Mouse (Mus musculus): ENCODE results near the gene Gm10220. TPM values are rescaled to one million over a fixed set of nuclear protein-coding genes. Genes with fewer than 3 reads are reported as not detected.

Gene Gm10220
- polyA plus RNA-seq, 1 experiment, result not detected

- TF ChIP-seq CTCF (IDR thresholded peaks at IDR 0.05; ENCODE audit: control insufficient read depth, insufficient read depth, low read length), result no peak
- TF ChIP-seq POLR2A (IDR thresholded peaks at IDR 0.05; ENCODE audit: borderline replicate concordance, control insufficient read depth, low read depth, low read length), result no peak
- H3K4me3 ChIP-seq (replicated peaks; ENCODE audit: control insufficient read depth, low read depth, low read length), result no peak overlapping the region
- WGBS, result 84% methylated on average over 24 of the region's 24 CpGs
- H3K4me1 ChIP-seq (ENCODE audit: control insufficient read depth, insufficient read depth, low read length), result no peaks in the 10 kb centered on the region
- H3K27ac ChIP-seq (ENCODE audit: control insufficient read depth, insufficient read depth, low read depth, low read length, poor library complexity), result no peak overlapping the region
These were observed 50.5 kb downstream of the Gm10220 start for GRCm38 (mm10) chr5:26070716-26071115.

Other genes with a start within 250 kb of the Gm10220 start
- gene Gm21663, start 179.0 kb downstream of the Gm10220 start, polyA plus RNA-seq (2011; ENCODE audit: insufficient read depth, insufficient read length, low replicate concordance, missing spikeins), result not detected in 2 replicates
- not detected in 2 replicates for gene Gm21671, start 167.0 kb downstream of the Gm10220 start, polyA plus RNA-seq (2011; ENCODE audit: insufficient read depth, insufficient read length, low replicate concordance, missing spikeins)
- gene Gm21680, start 148.8 kb downstream of the Gm10220 start, polyA plus RNA-seq (2011; ENCODE audit: insufficient read depth, insufficient read length, low replicate concordance, missing spikeins), result not detected in 2 replicates
- not detected in 2 replicates for gene Gm21698, start 132.8 kb downstream of the Gm10220 start, polyA plus RNA-seq (2011; ENCODE audit: insufficient read depth, insufficient read length, low replicate concordance, missing spikeins)
- gene Gm1979, start 116.6 kb downstream of the Gm10220 start, polyA plus RNA-seq (2011; ENCODE audit: insufficient read depth, insufficient read length, low replicate concordance, missing spikeins), result not detected in 2 replicates
- not detected in 2 replicates for gene Gm5862, start 98.5 kb downstream of the Gm10220 start, polyA plus RNA-seq (2011; ENCODE audit: insufficient read depth, insufficient read length, low replicate concordance, missing spikeins)
- gene Speer4a, start 81.9 kb downstream of the Gm10220 start, polyA plus RNA-seq (2011; ENCODE audit: insufficient read depth, insufficient read length, low replicate concordance, missing spikeins), result not detected in 2 replicates
- not detected in 2 replicates for gene Gm7347, start 62.8 kb downstream of the Gm10220 start, polyA plus RNA-seq (2011; ENCODE audit: insufficient read depth, insufficient read length, low replicate concordance, missing spikeins)
- gene Gm10471, start 32.1 kb downstream of the Gm10220 start, polyA plus RNA-seq (2011; ENCODE audit: insufficient read depth, insufficient read length, low replicate concordance, missing spikeins), result not detected in 2 replicates
- not detected in 2 replicates for gene 5031410I06Rik, start 16.1 kb downstream of the Gm10220 start, polyA plus RNA-seq (2011; ENCODE audit: insufficient read depth, insufficient read length, low replicate concordance, missing spikeins)
- not detected in 2 replicates for gene Gm7361, start 136.3 kb upstream of the Gm10220 start, polyA plus RNA-seq (2011; ENCODE audit: insufficient read depth, insufficient read length, low replicate concordance, missing spikeins)